Mouse (Mus musculus) hindbrain, embryonic 12.5 days (tissue): Measurements from ENCODE around the gene Zfand2a. TPM values are rescaled to one million over a fixed set of nuclear protein-coding genes. Genes with fewer than 3 reads are reported as not detected.
A peak's percentile ranks its signal among the peaks of the same experiment; 100 is the strongest.

ENCODE experiments used
- ATAC-seq: fragments of 200-750 bp; cut with Nextera tagmentation; 2 replicates; pipeline ENCODE4 v1.8.0; 2017; ENCODE audit warnings: moderate TSS enrichment; ENCODE audit not compliant: low FRiP score
- H3K27ac ChIP-seq: fragments of 300-500 bp; sonication (generic); 2 replicates; pipeline ENCODE4 v1.5.1; 2016; ENCODE audit warnings: mild to moderate bottlenecking
- H3K27me3 ChIP-seq: fragments of 300-500 bp; sonication (generic); 2 replicates; pipeline ENCODE4 v1.6.1; 2016; ENCODE audit warnings: mild to moderate bottlenecking
- H3K36me3 ChIP-seq: fragments of 300-500 bp; sonication (generic); 2 replicates; pipeline ENCODE4 v1.6.1; 2016; ENCODE audit warnings: mild to moderate bottlenecking
- H3K4me1 ChIP-seq: fragments of 300-500 bp; sonication (generic); 2 replicates; pipeline ENCODE4 v1.6.1; 2016
- H3K4me2 ChIP-seq: fragments of 300-500 bp; sonication (generic); replicated peaks from 2 replicates; pipeline ENCODE4 v1.6.1; 2016; ENCODE audit warnings: mild to moderate bottlenecking
- H3K4me3 ChIP-seq: fragments of 300-500 bp; sonication (generic); 2 replicates; pipeline ENCODE4 v1.5.1; 2016; ENCODE audit warnings: mild to moderate bottlenecking
- H3K9ac ChIP-seq: fragments of 300-500 bp; sonication (generic); 2 replicates; pipeline ENCODE4 v1.6.1; 2016; ENCODE audit warnings: mild to moderate bottlenecking, moderate library complexity
- H3K9me3 ChIP-seq: fragments of 300-500 bp; sonication (generic); replicated peaks from 2 replicates; pipeline ENCODE4 v1.6.1; 2016; ENCODE audit warnings: mild to moderate bottlenecking
- WGBS: fragments of 180-500 bp; shearing (Covaris S2); methylation state at CpG from one replicate; pipeline ENCODE4 v1.1.7; 2016; 5-methylcytosine and 5-hydroxymethylcytosine counted together
- polyA plus RNA-seq: library from polyadenylated mRNA; unstranded; fragments of >200 nt; fragmentation: Nextera tagmentation; extraction: Ambion mirVana; gene quantifications from 2 replicates; pipeline ENCODE4 v1.2.1, GENCODE M21; 2016

Zfand2a gene
- 12.0 and 14.6 TPM in 2 replicates for polyA plus RNA-seq

DNA sequence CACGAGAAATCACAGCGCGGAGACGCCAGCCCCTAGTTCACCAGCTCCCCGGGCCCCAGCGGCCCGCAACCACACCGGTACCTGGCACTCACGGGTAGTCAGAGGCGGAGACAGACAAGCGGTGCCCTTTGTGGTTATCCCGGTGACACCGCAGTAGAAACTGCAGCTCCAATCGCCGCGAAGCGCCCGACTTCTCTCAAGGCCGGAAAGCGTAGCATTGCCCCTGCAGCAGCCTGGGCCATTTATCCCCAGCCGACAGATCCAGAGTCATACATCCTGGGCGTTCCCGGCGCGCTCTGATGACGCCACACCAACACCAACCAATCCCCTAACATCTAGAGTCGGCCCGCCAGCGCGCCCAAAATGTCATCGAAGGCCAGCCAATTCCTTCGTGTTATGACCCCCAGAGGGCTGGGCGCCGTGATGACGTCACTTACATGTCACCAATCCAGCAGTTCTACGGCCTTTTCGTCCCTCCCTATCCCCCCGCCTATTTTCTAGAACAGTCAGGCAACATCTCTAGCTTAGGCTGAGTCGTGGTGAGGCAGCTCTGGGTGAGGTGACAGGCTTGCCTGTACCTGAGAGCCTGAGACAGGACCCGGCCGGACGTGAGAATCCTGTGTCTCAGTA lies at the start of gene Zfand2a:
Gene Zfand2a (minus strand): TSS at position 365 of the 630 bp plus-strand sequence.
- Histone ChIP-seq H3K9me3 (peaks cover 8% of the 10 kb centered on the region; the same call in 1 of the 2 replicates), H3K4me2 (peak within 1 kb of the TSS; percentile 91), H3K36me3 (peaks cover 28% of the 10 kb centered on the region), H3K4me1 (peaks cover 10% of the 10 kb centered on the region), H3K27me3 (no peaks in the 10 kb centered on the region), H3K4me3 (peak within 1 kb of the TSS; percentile 92), H3K9ac (peak within 1 kb of the TSS; percentile 83), H3K27ac (peak within 1 kb of the TSS; percentile 66; the same call in 1 of the 2 replicates)
- peak; percentile 96 for ATAC-seq
- WGBS, result 1% methylated on average over 42 of the region's 42 CpGs

DNA sequence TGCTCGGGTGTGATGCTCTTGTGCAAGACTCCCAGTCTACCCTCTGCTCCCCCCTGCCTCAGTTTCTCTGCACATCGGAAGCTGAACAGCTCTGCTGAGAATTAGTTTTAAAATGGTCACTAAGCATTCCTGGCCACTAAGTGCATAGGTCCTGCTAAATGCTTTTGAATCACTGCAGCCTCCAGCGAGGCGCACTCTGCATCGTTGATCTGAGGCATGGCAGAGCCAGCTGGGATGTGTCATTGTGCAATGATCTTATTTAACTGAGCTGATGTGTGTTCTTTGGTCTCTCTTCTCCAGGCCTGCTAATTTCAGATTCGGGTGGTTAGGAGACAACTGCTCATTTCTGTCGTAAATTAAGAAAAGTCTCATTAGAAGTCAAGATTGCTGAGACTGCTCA lies 44.5 kb upstream of the Zfand2a start:
- Histone ChIP-seq H3K27me3 (peaks cover 92% of the 10 kb centered on the region), H3K9me3 (no peaks in the 10 kb centered on the region), H3K4me2 (no peak overlapping the region), H3K4me1 (no peaks in the 10 kb centered on the region), H3K9ac (no peak overlapping the region), H3K4me3 (no peak overlapping the region), H3K27ac (no peak overlapping the region), H3K36me3 (no peaks in the 10 kb centered on the region)
- whole genome bisulfite sequencing, result 71% methylated on average over 7 of the region's 7 CpGs
- ATAC-seq, result no peak

DNA sequence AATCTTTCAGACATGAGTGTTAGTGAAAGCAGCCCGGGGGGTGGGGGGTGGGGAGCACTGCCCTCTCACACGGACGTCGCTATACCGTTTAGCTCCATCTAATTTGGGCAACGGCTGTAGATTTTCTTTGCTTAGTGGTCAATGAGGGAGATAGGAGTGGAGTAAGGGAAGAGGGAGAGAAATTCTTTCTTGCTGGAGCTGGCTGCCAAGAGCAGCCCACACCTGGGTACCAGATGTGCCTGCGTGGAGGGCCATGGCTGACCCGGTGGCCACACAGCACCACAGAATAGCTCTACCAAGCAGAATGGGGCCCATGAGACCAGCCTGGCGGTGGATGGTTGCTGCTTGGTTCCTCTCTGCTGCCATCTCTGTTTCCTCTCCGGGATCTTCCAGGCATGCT lies 37.6 kb upstream of the Zfand2a start:
- no peaks in the 10 kb centered on the region; the same call in 1 of the 2 replicates for H3K4me1 ChIP-seq
- no peak for ATAC-seq
- H3K36me3 ChIP-seq, result no peaks in the 10 kb centered on the region
- H3K4me2 ChIP-seq, result no peak overlapping the region
- no peak overlapping the region for H3K4me3 ChIP-seq
- H3K9ac ChIP-seq, result no peak overlapping the region
- WGBS, result 65% methylated on average over 10 of the region's 10 CpGs
- peaks cover 74% of the 10 kb centered on the region for H3K27me3 ChIP-seq
- no peaks in the 10 kb centered on the region for H3K9me3 ChIP-seq
- H3K27ac ChIP-seq, result no peak overlapping the region

DNA sequence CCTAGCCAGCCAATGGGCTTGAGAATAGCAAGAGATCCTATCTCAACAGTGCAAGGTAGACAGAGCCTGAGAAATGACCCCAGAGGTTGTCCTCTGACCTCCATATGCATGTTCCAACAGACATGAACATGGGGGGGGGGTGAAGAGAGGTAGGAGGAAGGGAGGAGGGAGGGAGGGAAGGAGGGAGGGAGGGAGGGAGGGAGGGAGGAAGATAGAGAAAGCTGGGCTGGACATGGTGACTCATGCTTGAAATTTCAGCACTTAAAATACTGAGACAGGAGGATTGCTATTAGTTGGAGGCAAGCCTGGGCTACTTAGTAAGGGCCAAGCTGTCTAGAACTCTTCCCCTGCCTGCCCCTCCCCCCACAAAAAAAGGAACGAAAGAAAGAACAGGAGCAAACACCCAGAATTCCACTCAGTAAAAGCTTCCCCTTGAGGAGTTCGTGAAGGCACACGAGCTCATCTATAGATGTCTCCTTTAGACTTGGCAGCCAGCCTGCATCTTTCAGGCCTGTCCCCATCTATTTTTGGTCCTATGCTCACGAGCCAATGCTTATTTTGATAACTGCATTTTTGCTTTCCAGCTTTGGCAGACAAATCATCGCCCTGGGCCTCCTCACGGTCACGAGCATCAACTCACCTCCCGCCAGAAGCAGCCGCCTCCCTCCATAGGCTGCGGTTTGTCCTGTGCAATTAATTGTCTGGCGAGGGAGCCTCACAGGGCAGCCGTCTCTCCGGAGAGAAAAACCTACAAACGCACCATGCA lies 35.9 kb upstream of the Zfand2a start:
- peaks cover 57% of the 10 kb centered on the region for H3K27me3 ChIP-seq
- H3K27ac ChIP-seq, result no peak overlapping the region
- no peak overlapping the region for H3K4me3 ChIP-seq
- H3K4me1 ChIP-seq, result peaks cover 4% of the 10 kb centered on the region; the same call in 1 of the 2 replicates
- no peaks in the 10 kb centered on the region for H3K36me3 ChIP-seq
- no peaks in the 10 kb centered on the region for H3K9me3 ChIP-seq
- H3K9ac ChIP-seq, result no peak overlapping the region
- 60% methylated on average over 14 of the region's 14 CpGs for WGBS
- H3K4me2 ChIP-seq, result no peak overlapping the region
- no peak for ATAC-seq

DNA sequence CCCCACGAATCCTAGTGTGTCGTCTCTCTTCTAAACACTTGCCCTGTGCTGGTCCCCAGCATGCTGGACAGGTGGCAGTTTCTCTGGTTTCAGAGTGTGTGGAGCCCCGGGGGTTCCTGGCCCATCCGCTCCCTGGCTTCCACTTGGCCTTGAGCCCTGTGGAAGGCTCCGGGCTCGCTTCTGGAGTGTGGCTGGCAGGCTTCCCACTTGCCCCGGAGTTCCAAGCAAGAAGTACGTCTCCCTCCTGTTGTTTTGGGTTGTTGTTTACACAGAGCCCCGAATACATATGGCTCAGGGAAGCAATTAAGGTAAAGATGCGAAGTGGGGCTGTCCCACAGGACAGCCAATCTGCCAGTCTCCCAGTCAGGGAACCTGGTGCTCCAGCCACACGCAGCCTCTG lies 31.9 kb upstream of the Zfand2a start:
- Histone ChIP-seq H3K27ac (no peak overlapping the region), H3K4me2 (no peak overlapping the region), H3K36me3 (no peaks in the 10 kb centered on the region), H3K27me3 (peaks cover 36% of the 10 kb centered on the region), H3K4me1 (0 out of 2 replicates have a peak, but pooled peaks cover 4% of the 10 kb centered on the region), H3K4me3 (no peak overlapping the region), H3K9me3 (0 out of 2 replicates have a peak, but pooled peaks cover 3% of the 10 kb centered on the region), H3K9ac (no peak overlapping the region)
- 41% methylated on average over 11 of the region's 11 CpGs for WGBS
- no peak for ATAC-seq

DNA sequence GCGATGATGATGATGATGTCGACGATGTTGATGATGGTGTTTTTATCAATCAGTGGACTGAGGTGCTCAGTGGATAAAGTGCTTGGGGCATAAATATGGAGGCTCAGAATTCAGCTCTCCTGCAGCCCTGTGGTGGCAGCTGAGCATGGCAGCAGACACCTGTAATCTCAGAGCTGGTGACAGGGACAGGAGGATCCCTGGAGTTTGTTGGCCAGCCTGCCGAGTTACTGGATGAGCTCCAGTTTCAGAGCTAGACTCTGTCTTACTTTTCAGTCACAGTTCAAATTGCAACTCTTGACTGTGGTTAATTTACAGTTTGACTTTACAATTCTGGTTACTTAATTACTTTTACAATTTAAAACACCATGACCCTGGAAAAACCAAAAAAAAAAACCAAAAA lies 27.9 kb upstream of the Zfand2a start:
- 87% methylated on average over 4 of the region's 4 CpGs for WGBS
- H3K27ac ChIP-seq, result no peak overlapping the region
- peaks cover 28% of the 10 kb centered on the region for H3K27me3 ChIP-seq
- H3K9ac ChIP-seq, result no peak overlapping the region
- 0 out of 2 replicates have a peak, but pooled peaks cover 4% of the 10 kb centered on the region for H3K4me1 ChIP-seq
- no peak overlapping the region for H3K4me3 ChIP-seq
- no peaks in the 10 kb centered on the region for H3K36me3 ChIP-seq
- ATAC-seq, result no peak
- no peak overlapping the region for H3K4me2 ChIP-seq
- H3K9me3 ChIP-seq, result 0 out of 2 replicates have a peak, but pooled peaks cover 3% of the 10 kb centered on the region

DNA sequence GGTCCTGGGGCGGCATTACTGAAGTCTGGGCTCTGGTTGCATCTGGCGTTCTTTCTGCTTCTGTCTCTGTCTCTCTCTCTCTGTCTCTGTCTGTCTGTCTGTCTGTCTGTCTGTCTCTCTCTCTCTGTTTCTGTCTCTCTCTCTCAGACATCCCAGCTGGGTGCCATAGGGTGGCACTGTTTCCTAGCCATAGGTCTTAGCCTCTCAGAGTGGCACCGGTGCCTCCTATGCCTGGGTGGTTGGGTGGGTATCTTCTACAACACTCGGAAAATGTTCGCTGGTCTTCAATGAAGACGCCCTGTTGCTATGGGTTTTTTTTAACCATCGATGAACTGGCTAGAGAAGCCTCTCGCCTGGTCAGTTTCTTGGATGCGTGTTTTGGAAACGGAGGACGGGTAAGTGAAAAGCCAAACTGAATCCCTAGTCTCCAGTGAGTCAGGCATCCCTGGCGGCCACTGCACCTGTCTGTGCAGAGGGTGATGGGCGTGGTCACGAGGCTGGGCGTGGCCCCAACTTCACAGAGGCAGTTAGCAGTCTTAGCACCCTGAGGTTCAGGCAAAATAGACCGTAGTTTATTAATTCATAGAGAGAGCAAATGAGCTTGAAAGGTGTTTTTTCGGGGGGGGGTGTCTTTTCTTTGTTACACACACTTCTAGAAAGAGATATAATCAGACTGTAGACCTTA lies 26.5 kb upstream of the Zfand2a start:
- 20% methylated on average over 17 of the region's 17 CpGs for WGBS
- Histone ChIP-seq H3K4me1 (no peaks in the 10 kb centered on the region), H3K9ac (no peak overlapping the region), H3K36me3 (no peaks in the 10 kb centered on the region), H3K9me3 (0 out of 2 replicates have a peak, but pooled peaks cover 3% of the 10 kb centered on the region), H3K4me2 (no peak overlapping the region), H3K27me3 (peaks cover 34% of the 10 kb centered on the region), H3K4me3 (no peak overlapping the region), H3K27ac (no peak overlapping the region)
- ATAC-seq, result no peak

DNA sequence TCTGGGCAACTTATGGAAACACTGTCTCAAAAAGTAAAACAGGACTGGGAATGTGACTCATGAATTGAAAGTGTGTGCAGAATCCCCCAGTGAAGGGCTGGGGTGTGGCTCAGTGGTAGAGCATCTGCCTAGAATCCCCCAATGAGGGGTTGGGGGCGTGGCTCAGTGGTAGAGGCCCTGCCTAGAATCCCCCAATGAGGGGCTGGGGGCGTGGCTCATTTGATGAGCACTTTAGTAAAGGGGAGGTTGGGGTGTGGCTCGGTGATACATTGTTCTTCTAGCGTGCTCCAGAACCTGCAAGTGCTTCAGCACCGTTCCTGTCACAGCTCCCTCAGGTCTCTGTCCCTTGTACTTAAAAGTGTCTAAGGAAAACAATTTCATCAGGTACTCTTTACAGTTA lies 21.9 kb upstream of the Zfand2a start:
- Histone ChIP-seq H3K4me2 (no peak overlapping the region), H3K9me3 (no peaks in the 10 kb centered on the region), H3K4me3 (no peak overlapping the region), H3K9ac (no peak overlapping the region), H3K27me3 (peaks cover 42% of the 10 kb centered on the region), H3K27ac (no peak overlapping the region), H3K4me1 (no peaks in the 10 kb centered on the region), H3K36me3 (no peaks in the 10 kb centered on the region)
- WGBS, result 16% methylated on average over 5 of the region's 5 CpGs
- no peak for ATAC-seq

DNA sequence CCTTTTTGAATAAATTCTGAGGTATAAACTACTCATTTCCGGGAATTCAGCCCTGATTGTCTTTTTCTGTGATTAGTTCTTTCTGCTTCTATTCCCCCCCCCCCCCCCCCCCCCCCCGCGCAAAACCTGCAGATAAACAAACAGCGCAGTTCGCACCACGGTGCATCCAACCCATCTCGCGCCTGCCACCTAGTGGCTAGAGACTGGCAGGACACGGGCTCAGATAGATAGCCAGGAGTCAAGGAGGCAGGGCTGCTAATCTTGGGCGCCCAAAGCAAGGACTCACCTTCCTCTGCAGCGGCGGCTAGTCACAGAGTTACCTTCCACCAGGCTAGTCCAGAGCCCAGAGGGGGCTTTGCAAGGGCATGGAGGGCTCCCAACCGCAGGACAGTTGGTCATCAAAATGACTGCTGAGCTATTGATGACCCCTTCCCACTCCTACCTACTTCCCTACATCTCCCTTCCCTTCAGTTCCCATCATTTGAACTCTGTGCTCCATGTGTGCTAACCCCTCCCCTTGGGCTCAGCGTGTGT lies 20.8 kb upstream of the Zfand2a start:
- no peaks in the 10 kb centered on the region for H3K36me3 ChIP-seq
- no peak overlapping the region for H3K4me2 ChIP-seq
- H3K27me3 ChIP-seq, result peaks cover 32% of the 10 kb centered on the region
- H3K4me1 ChIP-seq, result no peaks in the 10 kb centered on the region
- H3K9me3 ChIP-seq, result no peaks in the 10 kb centered on the region
- H3K4me3 ChIP-seq, result no peak overlapping the region
- 11% methylated on average over 9 of the region's 14 CpGs for WGBS
- H3K9ac ChIP-seq, result no peak overlapping the region
- 0 out of 2 replicates have a peak, but pooled peaks have one; percentile 19 for ATAC-seq
- no peak overlapping the region for H3K27ac ChIP-seq

DNA sequence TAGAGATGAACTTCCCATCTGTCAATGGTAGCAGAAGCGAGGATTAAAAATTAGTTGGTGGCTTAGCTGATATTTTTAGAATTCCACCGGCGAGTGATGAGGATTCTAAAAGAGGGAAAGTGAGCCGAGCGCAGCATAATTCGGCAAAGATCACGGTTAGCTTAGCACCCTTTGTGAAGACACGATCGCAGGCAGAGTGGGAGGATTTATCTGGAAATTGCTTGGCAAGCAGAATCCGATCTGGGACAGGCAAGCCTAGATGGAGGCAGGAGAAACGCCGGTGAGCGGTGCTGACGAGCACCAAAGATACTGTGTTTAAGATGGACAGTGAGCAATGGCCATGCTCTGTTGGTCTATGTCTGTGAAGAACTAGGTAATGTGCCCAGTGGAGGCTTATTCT lies 17.9 kb upstream of the Zfand2a start:
- Histone ChIP-seq H3K4me3 (no peak overlapping the region), H3K9ac (no peak overlapping the region), H3K9me3 (no peaks in the 10 kb centered on the region), H3K27ac (no peak overlapping the region), H3K36me3 (no peaks in the 10 kb centered on the region), H3K4me1 (no peaks in the 10 kb centered on the region), H3K4me2 (no peak overlapping the region), H3K27me3 (peaks cover 28% of the 10 kb centered on the region)
- ATAC-seq, result no peak
- 88% methylated on average over 14 of the region's 14 CpGs for WGBS

DNA sequence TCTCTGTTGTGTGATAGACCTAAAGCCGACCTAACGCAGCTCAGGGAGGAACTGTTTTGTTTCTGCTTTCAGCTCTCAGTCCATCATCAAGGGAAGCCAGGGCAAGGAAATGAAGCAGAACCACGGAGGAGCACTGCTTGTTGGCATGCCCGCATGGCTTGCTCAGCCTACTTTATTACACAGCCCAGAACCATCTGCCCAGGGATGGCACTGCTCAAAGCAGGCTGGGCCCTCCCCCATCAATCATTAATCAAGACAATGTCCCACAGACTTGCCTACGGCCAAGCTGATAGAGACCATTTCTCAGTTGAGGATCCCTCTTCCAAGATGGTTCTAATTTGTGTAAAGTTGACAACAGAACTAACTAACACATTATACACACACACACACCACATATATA lies 14.4 kb upstream of the Zfand2a start:
- H3K9ac ChIP-seq, result no peak overlapping the region
- H3K27ac ChIP-seq, result no peak overlapping the region
- H3K4me3 ChIP-seq, result no peak overlapping the region
- H3K36me3 ChIP-seq, result no peaks in the 10 kb centered on the region
- no peak overlapping the region for H3K4me2 ChIP-seq
- no peak for ATAC-seq
- 70% methylated on average over 5 of the region's 5 CpGs for WGBS
- no peaks in the 10 kb centered on the region for H3K4me1 ChIP-seq
- peaks cover 12% of the 10 kb centered on the region for H3K27me3 ChIP-seq
- H3K9me3 ChIP-seq, result no peaks in the 10 kb centered on the region

DNA sequence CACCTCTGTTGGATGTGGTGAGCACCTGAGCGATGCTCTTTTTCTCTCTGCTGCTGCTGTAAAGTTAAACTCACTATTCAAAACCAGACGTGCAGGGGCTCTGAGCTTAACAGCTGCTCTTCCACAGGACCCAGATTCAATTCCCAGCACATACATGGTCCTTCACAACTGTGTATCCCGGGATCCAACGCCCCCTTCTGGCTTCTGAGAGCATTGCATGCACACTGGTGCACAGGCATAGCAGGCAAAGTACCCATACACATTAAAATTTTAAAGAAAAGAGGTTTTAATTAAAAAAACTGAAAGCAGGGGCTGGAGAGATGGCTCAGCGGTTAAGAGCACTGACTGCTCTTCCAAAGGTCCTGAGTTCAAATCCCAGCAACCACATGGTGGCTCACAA lies 12.6 kb upstream of the Zfand2a start:
- no peak overlapping the region for H3K27ac ChIP-seq
- H3K27me3 ChIP-seq, result peaks cover 9% of the 10 kb centered on the region; the same call in 1 of the 2 replicates
- 54% methylated on average over 5 of the region's 5 CpGs for WGBS
- no peak overlapping the region for H3K4me2 ChIP-seq
- H3K9ac ChIP-seq, result no peak overlapping the region
- H3K9me3 ChIP-seq, result no peaks in the 10 kb centered on the region
- H3K36me3 ChIP-seq, result no peaks in the 10 kb centered on the region
- H3K4me1 ChIP-seq, result no peaks in the 10 kb centered on the region
- ATAC-seq, result no peak
- H3K4me3 ChIP-seq, result no peak overlapping the region
